Comparison of ENCODE assay signal across 12 mouse cellular contexts in genomic region chr9:42354871-42355270, GRCm38 (mm10).
"Had no signal": no experiment of that assay in that cellular context is flagged by ENCODE, and none has a peak within 500 bp of the region (broad histone marks: within the 10 kb centered on the region; RNA-seq: fewer than 3 reads in every experiment).

No protein-coding gene starts in this region.

- DNase-seq: left cerebral cortex, postnatal 4 days; liver; liver, embryonic 13.5 days; liver, postnatal 0 days; lung, adult 18-20 months; lung, adult 2 months; lung, embryonic 14.5 days; lung, postnatal 10 days; lung, postnatal 14 days; lung, postnatal 36 days; lung, postnatal 4 days; midbrain, embryonic 14.5 days had no signal
